Mouse (Mus musculus): ENCODE measurements around the gene Lpcat4. TPM values are rescaled to one million over a fixed set of nuclear protein-coding genes. Genes with fewer than 3 reads are reported as not detected.

The Lpcat4 gene
- 8.9 and 9.3 TPM in 2 replicates for polyA plus RNA-seq (2014; fragmentation: Nextera tagmentation; extraction: Ambion mirVana)

DNA sequence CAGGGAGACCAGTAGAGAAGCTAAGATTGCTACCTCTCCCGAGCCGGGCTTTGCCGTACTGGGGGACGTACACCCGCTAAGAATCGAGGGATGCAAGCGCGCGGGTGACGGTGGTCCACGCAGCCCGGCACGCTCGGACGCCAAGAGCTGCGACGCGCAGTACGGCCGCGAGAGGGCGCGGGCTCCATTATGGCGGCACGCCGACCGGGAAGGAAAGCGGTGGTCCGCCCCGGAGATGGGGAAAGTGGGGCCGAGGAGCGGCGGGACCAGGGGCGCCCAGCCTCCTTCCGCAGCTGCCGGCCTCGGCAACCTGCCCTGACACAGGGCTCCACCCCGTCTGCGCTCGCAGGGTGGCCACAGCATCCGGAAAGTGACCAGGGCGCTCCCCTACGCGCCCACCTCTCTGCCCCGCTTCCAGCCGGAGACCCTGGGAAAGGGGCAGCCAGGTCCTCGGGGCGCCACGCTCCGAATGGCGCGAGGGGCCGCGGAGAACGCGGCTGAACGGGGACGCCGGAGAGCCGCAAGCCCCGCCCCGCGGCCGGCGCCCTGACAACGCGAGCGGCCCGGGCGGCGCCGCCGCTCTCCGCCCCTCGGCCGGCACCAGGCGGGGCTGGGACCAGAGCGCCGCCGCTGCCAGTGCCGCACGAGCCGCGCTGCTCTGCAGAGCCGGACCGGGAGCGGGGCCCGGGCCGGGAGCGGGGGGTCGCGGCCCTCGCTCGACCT is at the start of gene Lpcat4:
Lpcat4 (plus strand) TSS at position 257 of the 723 bp plus-strand sequence.
- ATAC-seq (ENCODE audit: low FRiP score) (peak; percentile 90), DNase-seq (ENCODE audit: low spot score, missing footprints) (peak; percentile 99)
- peak within 1 kb of the TSS; percentile 92 for H3K4me2 ChIP-seq
- peak within 1 kb of the TSS; percentile 95 for H3K27ac ChIP-seq (ENCODE audit: low read depth, low read length)
- H3K9me3 ChIP-seq (ENCODE audit: control insufficient read depth, low read length) = no peaks in the 10 kb centered on the region
- H3K9ac ChIP-seq (ENCODE audit: low read length) = peak within 1 kb of the TSS; percentile 87
- peaks cover 7% of the 10 kb centered on the region; the same call in 1 of the 2 replicates for H3K4me1 ChIP-seq (ENCODE audit: control insufficient read depth, insufficient read depth, low read length)
- H3K36me3 ChIP-seq (ENCODE audit: control insufficient read depth, insufficient read depth, low read length) = peaks cover 2% of the 10 kb centered on the region
- WGBS = under 1% methylated on average over 81 of the region's 94 CpGs
- peak within 1 kb of the TSS; percentile 72 for H3K4me3 ChIP-seq (ENCODE audit: low read depth, low read length)
- H3K27me3 ChIP-seq (ENCODE audit: control insufficient read depth, insufficient read depth, low read length) = no peaks in the 10 kb centered on the region

DNA sequence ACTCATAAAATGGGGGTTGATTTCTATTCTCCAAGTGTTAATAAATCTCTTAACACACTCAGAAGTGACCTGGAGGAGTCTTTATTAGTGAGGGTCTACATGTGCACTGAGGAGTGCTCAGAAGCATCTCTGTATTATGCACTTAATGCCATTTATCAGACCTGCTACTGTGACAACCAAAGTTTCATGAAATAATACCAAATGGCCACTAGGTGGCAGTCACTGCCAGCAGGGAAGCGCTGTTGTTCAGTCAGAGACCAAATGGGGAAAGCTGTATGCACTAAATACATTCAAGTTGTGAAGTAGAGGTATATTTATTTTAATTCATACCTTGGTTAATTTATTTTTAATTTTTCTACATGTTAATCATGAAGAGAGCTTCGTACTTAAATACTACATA is 42.4 kb upstream of the Lpcat4 start:
- peak; percentile 84; the same call in 1 of the 2 replicates for ATAC-seq (ENCODE audit: low FRiP score)

GRCm38 (mm10) chr2:112203056-112203455 is 36.2 kb upstream of the Lpcat4 start:
- 82% methylated on average over 6 of the region's 6 CpGs for WGBS
- ATAC-seq (ENCODE audit: low FRiP score) = no peak
- Histone ChIP-seq H3K36me3 (ENCODE audit: control insufficient read depth, insufficient read depth, low read length) (no peaks in the 10 kb centered on the region), H3K27ac (ENCODE audit: low read depth, low read length) (no peak overlapping the region), H3K4me1 (ENCODE audit: control insufficient read depth, insufficient read depth, low read length) (no peaks in the 10 kb centered on the region), H3K4me2 (no peak overlapping the region), H3K4me3 (ENCODE audit: low read depth, low read length) (no peak overlapping the region), H3K9me3 (ENCODE audit: control insufficient read depth, low read length) (no peaks in the 10 kb centered on the region), H3K27me3 (ENCODE audit: control insufficient read depth, insufficient read depth, low read length) (no peaks in the 10 kb centered on the region), H3K9ac (ENCODE audit: low read length) (no peak overlapping the region)
- DNase-seq (ENCODE audit: low spot score, missing footprints) = no peak

More for the DNA sequence above, 42.4 kb upstream of the Lpcat4 start:
- Histone ChIP-seq H3K27ac (ENCODE audit: low read depth, low read length) (no peak overlapping the region), H3K9me3 (ENCODE audit: control insufficient read depth, low read length) (no peaks in the 10 kb centered on the region), H3K9ac (ENCODE audit: low read length) (no peak overlapping the region), H3K27me3 (ENCODE audit: control insufficient read depth, insufficient read depth, low read length) (no peaks in the 10 kb centered on the region), H3K36me3 (ENCODE audit: control insufficient read depth, insufficient read depth, low read length) (no peaks in the 10 kb centered on the region), H3K4me2 (no peak overlapping the region), H3K4me3 (ENCODE audit: low read depth, low read length) (no peak overlapping the region), H3K4me1 (ENCODE audit: control insufficient read depth, insufficient read depth, low read length) (no peaks in the 10 kb centered on the region)
- peak; percentile 87 for DNase-seq (ENCODE audit: low spot score, missing footprints)
- WGBS = 1% methylated on average over 2 of the region's 2 CpGs

- 79% methylated on average over 6 of the region's 6 CpGs for WGBS
- Histone ChIP-seq H3K4me1 (ENCODE audit: control insufficient read depth, insufficient read depth, low read length) (no peaks in the 10 kb centered on the region), H3K27ac (ENCODE audit: low read depth, low read length) (no peak overlapping the region), H3K9me3 (ENCODE audit: control insufficient read depth, low read length) (no peaks in the 10 kb centered on the region), H3K4me3 (ENCODE audit: low read depth, low read length) (no peak overlapping the region), H3K36me3 (ENCODE audit: control insufficient read depth, insufficient read depth, low read length) (no peaks in the 10 kb centered on the region), H3K9ac (ENCODE audit: low read length) (no peak overlapping the region), H3K27me3 (ENCODE audit: control insufficient read depth, insufficient read depth, low read length) (no peaks in the 10 kb centered on the region), H3K4me2 (no peak overlapping the region)
- no peak for DNase-seq (ENCODE audit: low spot score, missing footprints)
- ATAC-seq (ENCODE audit: low FRiP score) = no peak
Observed at GRCm38 (mm10) chr2:112210142-112210541, 29.1 kb upstream of the Lpcat4 start.

GRCm38 (mm10) chr2:112210699-112211098 is 28.6 kb upstream of the Lpcat4 start:
- no peaks in the 10 kb centered on the region for H3K27me3 ChIP-seq (ENCODE audit: control insufficient read depth, insufficient read depth, low read length)
- no peak for DNase-seq (ENCODE audit: low spot score, missing footprints)
- no peak overlapping the region for H3K4me3 ChIP-seq (ENCODE audit: low read depth, low read length)
- H3K27ac ChIP-seq (ENCODE audit: low read depth, low read length) = no peak overlapping the region
- no peak overlapping the region for H3K4me2 ChIP-seq
- WGBS = 86% methylated on average over 2 of the region's 2 CpGs
- H3K9ac ChIP-seq (ENCODE audit: low read length) = no peak overlapping the region
- no peaks in the 10 kb centered on the region for H3K9me3 ChIP-seq (ENCODE audit: control insufficient read depth, low read length)
- no peaks in the 10 kb centered on the region for H3K4me1 ChIP-seq (ENCODE audit: control insufficient read depth, insufficient read depth, low read length)
- no peaks in the 10 kb centered on the region for H3K36me3 ChIP-seq (ENCODE audit: control insufficient read depth, insufficient read depth, low read length)
- no peak for ATAC-seq (ENCODE audit: low FRiP score)

- Histone ChIP-seq H3K27me3 (ENCODE audit: control insufficient read depth, insufficient read depth, low read length) (no peaks in the 10 kb centered on the region), H3K9me3 (ENCODE audit: control insufficient read depth, low read length) (no peaks in the 10 kb centered on the region), H3K4me2 (no peak overlapping the region), H3K9ac (ENCODE audit: low read length) (no peak overlapping the region), H3K27ac (ENCODE audit: low read depth, low read length) (no peak overlapping the region), H3K36me3 (ENCODE audit: control insufficient read depth, insufficient read depth, low read length) (no peaks in the 10 kb centered on the region), H3K4me3 (ENCODE audit: low read depth, low read length) (no peak overlapping the region), H3K4me1 (ENCODE audit: control insufficient read depth, insufficient read depth, low read length) (no peaks in the 10 kb centered on the region)
- ATAC-seq (ENCODE audit: low FRiP score) (peak; percentile 55; the same call in 1 of the 2 replicates), DNase-seq (ENCODE audit: low spot score, missing footprints) (peak; percentile 90)
- 10% methylated on average over 1 of the region's 1 CpGs for WGBS
Observed at GRCm38 (mm10) chr2:112215977-112216376, 23.3 kb upstream of the Lpcat4 start.

GRCm38 (mm10) chr2:112217614-112218013 is 21.7 kb upstream of the Lpcat4 start:
- Histone ChIP-seq H3K36me3 (ENCODE audit: control insufficient read depth, insufficient read depth, low read length) (no peaks in the 10 kb centered on the region), H3K4me1 (ENCODE audit: control insufficient read depth, insufficient read depth, low read length) (no peaks in the 10 kb centered on the region), H3K27me3 (ENCODE audit: control insufficient read depth, insufficient read depth, low read length) (no peaks in the 10 kb centered on the region), H3K4me3 (ENCODE audit: low read depth, low read length) (no peak overlapping the region), H3K9me3 (ENCODE audit: control insufficient read depth, low read length) (no peaks in the 10 kb centered on the region), H3K27ac (ENCODE audit: low read depth, low read length) (no peak overlapping the region), H3K4me2 (no peak overlapping the region), H3K9ac (ENCODE audit: low read length) (no peak overlapping the region)
- ATAC-seq (ENCODE audit: low FRiP score) (no peak), DNase-seq (ENCODE audit: low spot score, missing footprints) (no peak)
- 83% methylated on average over 6 of the region's 6 CpGs for WGBS

DNA sequence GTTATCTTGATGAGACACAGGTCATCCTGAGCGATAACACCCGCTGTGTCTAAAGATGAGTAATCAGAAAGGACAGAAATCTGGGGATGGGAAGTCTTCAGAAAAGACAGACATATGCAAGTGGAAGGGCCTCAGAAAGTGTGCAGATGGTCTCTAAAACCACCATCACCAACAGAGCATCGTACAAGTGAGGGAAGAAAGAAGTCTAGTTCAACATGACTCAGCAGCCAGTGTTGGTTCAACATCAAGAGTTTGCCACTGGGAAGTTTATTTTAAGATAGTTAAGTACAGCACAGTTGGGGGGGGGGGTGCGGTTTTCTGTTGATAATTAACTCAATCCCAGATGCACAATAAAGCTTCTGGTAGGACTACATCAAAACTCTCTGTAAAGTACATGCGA is 18.4 kb upstream of the Lpcat4 start:
- Histone ChIP-seq H3K9ac (ENCODE audit: low read length) (no peak overlapping the region), H3K4me1 (ENCODE audit: control insufficient read depth, insufficient read depth, low read length) (no peaks in the 10 kb centered on the region), H3K36me3 (ENCODE audit: control insufficient read depth, insufficient read depth, low read length) (no peaks in the 10 kb centered on the region), H3K4me3 (ENCODE audit: low read depth, low read length) (no peak overlapping the region), H3K27me3 (ENCODE audit: control insufficient read depth, insufficient read depth, low read length) (no peaks in the 10 kb centered on the region), H3K9me3 (ENCODE audit: control insufficient read depth, low read length) (no peaks in the 10 kb centered on the region), H3K4me2 (no peak overlapping the region), H3K27ac (ENCODE audit: low read depth, low read length) (no peak overlapping the region)
- no peak for ATAC-seq (ENCODE audit: low FRiP score)
- 95% methylated on average over 5 of the region's 5 CpGs for WGBS
- no peak for DNase-seq (ENCODE audit: low spot score, missing footprints)

DNA sequence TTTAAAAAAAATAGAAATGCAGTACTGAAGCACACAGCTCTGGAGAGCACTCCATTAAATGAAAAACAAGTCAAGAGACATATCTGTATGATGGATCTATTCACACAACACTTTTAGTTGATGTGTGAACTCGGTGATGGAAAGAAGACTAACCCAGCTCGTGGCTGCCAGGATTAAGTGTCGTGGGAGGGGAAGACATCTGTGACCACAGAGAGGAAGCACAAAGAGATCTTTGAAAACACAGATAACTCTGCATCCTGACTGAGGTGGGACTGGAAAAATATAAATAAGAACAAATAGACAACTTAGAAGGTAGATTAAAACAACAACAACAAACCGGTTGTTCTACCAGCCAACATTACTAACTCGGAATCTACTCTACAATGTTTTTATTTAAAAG is 16.7 kb upstream of the Lpcat4 start:
- Histone ChIP-seq H3K27ac (ENCODE audit: low read depth, low read length) (no peak overlapping the region), H3K27me3 (ENCODE audit: control insufficient read depth, insufficient read depth, low read length) (no peaks in the 10 kb centered on the region), H3K36me3 (ENCODE audit: control insufficient read depth, insufficient read depth, low read length) (no peaks in the 10 kb centered on the region), H3K4me2 (no peak overlapping the region), H3K4me3 (ENCODE audit: low read depth, low read length) (no peak overlapping the region), H3K9ac (ENCODE audit: low read length) (no peak overlapping the region), H3K9me3 (ENCODE audit: control insufficient read depth, low read length) (no peaks in the 10 kb centered on the region), H3K4me1 (ENCODE audit: control insufficient read depth, insufficient read depth, low read length) (no peaks in the 10 kb centered on the region)
- 81% methylated on average over 5 of the region's 5 CpGs for WGBS
- ATAC-seq (ENCODE audit: low FRiP score) (no peak), DNase-seq (ENCODE audit: low spot score, missing footprints) (no peak)
